Mouse (Mus musculus) liver, embryonic 14.5 days (tissue): ENCODE results near the gene Klk12.

Experiments used
- CTCF ChIP-seq: IDR thresholded peaks from 2 replicates; pipeline ENCODE4 v1.5.1; 2016; ENCODE audit warnings: antibody characterized with exemption, low read depth, control low read depth
- EP300 ChIP-seq: IDR thresholded peaks from 2 replicates; pipeline ENCODE4 v1.6.1; 2016; ENCODE audit warnings: antibody characterized with exemption, low read depth

- TF ChIP-seq CTCF = no peak
- no peak for TF ChIP-seq EP300
Observed at GRCm38 (mm10) chr7:43796355-43796754, 27.7 kb downstream of the Klk12 start.
